Mouse (Mus musculus): ENCODE measurements around the gene Lias. TPM values are rescaled to one million over a fixed set of nuclear protein-coding genes. Genes with fewer than 3 reads are reported as not detected.
A peak's percentile ranks its signal among the peaks of the same experiment; 100 is the strongest.

Lias gene
- polyA plus RNA-seq, 1 experiment from 2014 or later = 68.0 TPM

- WGBS = 9% methylated on average over 15 of the region's 15 CpGs
- DNase-seq (ENCODE audit: low spot score) = no peak
- Histone ChIP-seq H3K27ac (replicated peaks) (peak overlapping the region; percentile 88), H3K36me3 (no peaks in the 10 kb centered on the region), H3K4me3 (peak overlapping the region; percentile 81), H3K9me3 (replicated peaks) (no peaks in the 10 kb centered on the region), H3K4me1 (peaks cover 21% of the 10 kb centered on the region), H3K27me3 (ENCODE audit: low read depth, poor library complexity, severe bottlenecking) (no peaks in the 10 kb centered on the region)
Observed at GRCm38 (mm10) chr5:65434471-65435362, 43.4 kb downstream of the Lias start.

- Histone ChIP-seq H3K36me3 (no peaks in the 10 kb centered on the region), H3K9me3 (replicated peaks) (no peaks in the 10 kb centered on the region), H3K4me1 (peaks cover 21% of the 10 kb centered on the region), H3K4me3 (peak overlapping the region; percentile 81), H3K27ac (replicated peaks) (peak overlapping the region; percentile 88), H3K27me3 (ENCODE audit: low read depth, poor library complexity, severe bottlenecking) (no peaks in the 10 kb centered on the region)
- DNase-seq (ENCODE audit: low spot score) = no peak
- under 1% methylated on average over 47 of the region's 47 CpGs for WGBS
Observed at GRCm38 (mm10) chr5:65435363-65435805, 44.1 kb downstream of the Lias start.

GRCm38 (mm10) chr5:65435806-65436561, 44.7 kb downstream of the Lias start, which contains the start of gene Ugdh:
Ugdh (minus strand) TSS chr5:65435949.
- H3K4me1 ChIP-seq = peaks cover 21% of the 10 kb centered on the region
- peak within 1 kb of the TSS; percentile 88 for H3K27ac ChIP-seq (replicated peaks)
- H3K27me3 ChIP-seq (ENCODE audit: low read depth, poor library complexity, severe bottlenecking) = no peaks in the 10 kb centered on the region
- peak; percentile 98 for DNase-seq (ENCODE audit: low spot score)
- under 1% methylated on average over 51 of the region's 51 CpGs for WGBS
- peak within 1 kb of the TSS; percentile 81 for H3K4me3 ChIP-seq
- H3K9me3 ChIP-seq (replicated peaks) = no peaks in the 10 kb centered on the region
- no peaks in the 10 kb centered on the region for H3K36me3 ChIP-seq

GRCm38 (mm10) chr5:65438041-65438440, 46.7 kb downstream of the Lias start:
- no peak for DNase-seq (ENCODE audit: low spot score)

GRCm38 (mm10) chr5:65444981-65445380, 53.7 kb downstream of the Lias start:
- no peaks in the 10 kb centered on the region for H3K27me3 ChIP-seq (ENCODE audit: low read depth, poor library complexity, severe bottlenecking)
- H3K36me3 ChIP-seq = 0 out of 2 replicates have a peak, but pooled peaks cover 3% of the 10 kb centered on the region
- no peak overlapping the region for H3K4me3 ChIP-seq
- H3K4me1 ChIP-seq = peaks cover 3% of the 10 kb centered on the region; the same call in 1 of the 2 replicates
- no peak overlapping the region for H3K27ac ChIP-seq (replicated peaks)
- no peak for DNase-seq (ENCODE audit: low spot score)
- no peaks in the 10 kb centered on the region for H3K9me3 ChIP-seq (replicated peaks)
- 72% methylated on average over 3 of the region's 6 CpGs for WGBS

More at GRCm38 (mm10) chr5:65438041-65438440, 46.7 kb downstream of the Lias start:
- no peak overlapping the region for H3K4me3 ChIP-seq
- H3K9me3 ChIP-seq (replicated peaks) = no peaks in the 10 kb centered on the region
- peaks cover 24% of the 10 kb centered on the region for H3K4me1 ChIP-seq
- H3K36me3 ChIP-seq = no peaks in the 10 kb centered on the region
- no peak overlapping the region for H3K27ac ChIP-seq (replicated peaks)
- H3K27me3 ChIP-seq (ENCODE audit: low read depth, poor library complexity, severe bottlenecking) = no peaks in the 10 kb centered on the region

GRCm38 (mm10) chr5:65446756-65447155, 55.5 kb downstream of the Lias start:
- no peaks in the 10 kb centered on the region for H3K4me1 ChIP-seq
- no peak for DNase-seq (ENCODE audit: low spot score)
- H3K9me3 ChIP-seq (replicated peaks) = no peaks in the 10 kb centered on the region
- H3K36me3 ChIP-seq = 0 out of 2 replicates have a peak, but pooled peaks cover 6% of the 10 kb centered on the region
- H3K27ac ChIP-seq (replicated peaks) = no peak overlapping the region
- no peak overlapping the region for H3K4me3 ChIP-seq
- no peaks in the 10 kb centered on the region for H3K27me3 ChIP-seq (ENCODE audit: low read depth, poor library complexity, severe bottlenecking)
- 84% methylated on average over 2 of the region's 2 CpGs for WGBS

GRCm38 (mm10) chr5:65447826-65448225, 56.5 kb downstream of the Lias start:
- Histone ChIP-seq H3K4me1 (no peaks in the 10 kb centered on the region), H3K9me3 (replicated peaks) (no peaks in the 10 kb centered on the region), H3K4me3 (no peak overlapping the region), H3K27me3 (ENCODE audit: low read depth, poor library complexity, severe bottlenecking) (no peaks in the 10 kb centered on the region), H3K27ac (replicated peaks) (no peak overlapping the region), H3K36me3 (0 out of 2 replicates have a peak, but pooled peaks cover 6% of the 10 kb centered on the region)
- 81% methylated on average over 2 of the region's 2 CpGs for WGBS
- DNase-seq (ENCODE audit: low spot score) = no peak

GRCm38 (mm10) chr5:65448941-65449340, 57.6 kb downstream of the Lias start:
- Histone ChIP-seq H3K9me3 (replicated peaks) (no peaks in the 10 kb centered on the region), H3K27me3 (ENCODE audit: low read depth, poor library complexity, severe bottlenecking) (no peaks in the 10 kb centered on the region), H3K27ac (replicated peaks) (no peak overlapping the region), H3K4me1 (no peaks in the 10 kb centered on the region), H3K4me3 (no peak overlapping the region), H3K36me3 (0 out of 2 replicates have a peak, but pooled peaks cover 6% of the 10 kb centered on the region)
- WGBS = 80% methylated on average over 4 of the region's 4 CpGs
- no peak for DNase-seq (ENCODE audit: low spot score)

- no peak overlapping the region for H3K4me3 ChIP-seq
- 0 out of 2 replicates have a peak, but pooled peaks cover 3% of the 10 kb centered on the region for H3K36me3 ChIP-seq
- no peak overlapping the region for H3K27ac ChIP-seq (replicated peaks)
- peaks cover 5% of the 10 kb centered on the region; the same call in 1 of the 2 replicates for H3K4me1 ChIP-seq
- no peak for DNase-seq (ENCODE audit: low spot score)
- no peaks in the 10 kb centered on the region for H3K9me3 ChIP-seq (replicated peaks)
- H3K27me3 ChIP-seq (ENCODE audit: low read depth, poor library complexity, severe bottlenecking) = no peaks in the 10 kb centered on the region
- 79% methylated on average over 5 of the region's 5 CpGs for WGBS
Observed at GRCm38 (mm10) chr5:65454771-65455170, 63.5 kb downstream of the Lias start.

GRCm38 (mm10) chr5:65457086-65457827, 66.0 kb downstream of the Lias start:
- DNase-seq (ENCODE audit: low spot score) = no peak
- Histone ChIP-seq H3K4me1 (peaks cover 5% of the 10 kb centered on the region; the same call in 1 of the 2 replicates), H3K36me3 (no peaks in the 10 kb centered on the region), H3K9me3 (replicated peaks) (no peaks in the 10 kb centered on the region), H3K27me3 (ENCODE audit: low read depth, poor library complexity, severe bottlenecking) (no peaks in the 10 kb centered on the region), H3K4me3 (no peak overlapping the region), H3K27ac (replicated peaks) (no peak overlapping the region)
- WGBS = 75% methylated on average over 7 of the region's 7 CpGs

GRCm38 (mm10) chr5:65457846-65458245, 66.5 kb downstream of the Lias start:
- no peak overlapping the region for H3K4me3 ChIP-seq
- no peaks in the 10 kb centered on the region for H3K36me3 ChIP-seq
- DNase-seq (ENCODE audit: low spot score) = no peak
- no peak overlapping the region for H3K27ac ChIP-seq (replicated peaks)
- peaks cover 5% of the 10 kb centered on the region; the same call in 1 of the 2 replicates for H3K4me1 ChIP-seq
- no peaks in the 10 kb centered on the region for H3K27me3 ChIP-seq (ENCODE audit: low read depth, poor library complexity, severe bottlenecking)
- H3K9me3 ChIP-seq (replicated peaks) = no peaks in the 10 kb centered on the region
- 87% methylated on average over 5 of the region's 5 CpGs for WGBS

- H3K36me3 ChIP-seq = 0 out of 2 replicates have a peak, but pooled peaks cover 3% of the 10 kb centered on the region
- no peak overlapping the region for H3K4me3 ChIP-seq
- no peaks in the 10 kb centered on the region for H3K9me3 ChIP-seq (replicated peaks)
- no peaks in the 10 kb centered on the region for H3K27me3 ChIP-seq (ENCODE audit: low read depth, poor library complexity, severe bottlenecking)
- no peak for DNase-seq (ENCODE audit: low spot score)
- H3K27ac ChIP-seq (replicated peaks) = no peak overlapping the region
- WGBS = 94% methylated on average over 3 of the region's 3 CpGs
- H3K4me1 ChIP-seq = peaks cover 5% of the 10 kb centered on the region; the same call in 1 of the 2 replicates
Observed at GRCm38 (mm10) chr5:65459454-65459853, 68.2 kb downstream of the Lias start.

Data from midbrain, embryonic 10.5 days (tissue).